In genomic region chr13:82883368-82883767, GRCm38 (mm10) we compare ENCODE assay signal across 19 mouse cellular contexts.
A peak's percentile ranks its signal among the peaks of the same experiment; 100 is the strongest.
DNase-seq lines count a peak whose midpoint lies in the region; ATAC-seq lines count a peak whose summit lies in the region.
"Had no signal": no experiment of that assay in that cellular context is flagged by ENCODE, and none has a peak within 500 bp of the region (broad histone marks: within the 10 kb centered on the region; RNA-seq: fewer than 3 reads in every experiment).

No protein-coding gene starts in this region.

- peak; percentile 58 for DNase-seq in 416B (ENCODE audit: low read depth)
- DNase-seq in ovary, postnatal 14 days (ENCODE audit: low spot score): no peak
- no peak for DNase-seq in layer of hippocampus, adult 8-10 months (ENCODE audit: low spot score in 2 of 2)
- DNase-seq: adrenal gland, adult 8-10 months; adrenal gland, postnatal 14 days; adrenal gland, postnatal 36 days; B cell, adult 2 months; cerebellum, adult 11-12 months; cerebellum, adult 2 months; cerebellum, adult 9-10 months; cerebellum, postnatal 10 days; cerebellum, postnatal 25 days had no signal

- ATAC-seq in granulocyte monocyte progenitor cell, adult 5-6 weeks (replicated peaks; ENCODE audit: poor library complexity, severe bottlenecking): peak; percentile 56
- ATAC-seq in megakaryocyte progenitor cell, adult 5-6 weeks (replicated peaks; ENCODE audit: poor library complexity): peak; percentile 61
- ATAC-seq: activated CD4-positive, CD25-positive, alpha-beta regulatory T cell, adult 4 months; CD4-positive, CD25-positive, alpha-beta regulatory T cell, adult 4 months; forebrain, embryonic 14.5 days; forebrain, embryonic 16.5 days; Patski had no signal
